Mouse (Mus musculus): ENCODE measurements at regions not wholly inside any gene's neighbourhood (a gene's known extent, or its start where the extent isn't known, plus 50 kb on each side); places are given as distances from the start of the nearest gene placed in this dataset.

DNA sequence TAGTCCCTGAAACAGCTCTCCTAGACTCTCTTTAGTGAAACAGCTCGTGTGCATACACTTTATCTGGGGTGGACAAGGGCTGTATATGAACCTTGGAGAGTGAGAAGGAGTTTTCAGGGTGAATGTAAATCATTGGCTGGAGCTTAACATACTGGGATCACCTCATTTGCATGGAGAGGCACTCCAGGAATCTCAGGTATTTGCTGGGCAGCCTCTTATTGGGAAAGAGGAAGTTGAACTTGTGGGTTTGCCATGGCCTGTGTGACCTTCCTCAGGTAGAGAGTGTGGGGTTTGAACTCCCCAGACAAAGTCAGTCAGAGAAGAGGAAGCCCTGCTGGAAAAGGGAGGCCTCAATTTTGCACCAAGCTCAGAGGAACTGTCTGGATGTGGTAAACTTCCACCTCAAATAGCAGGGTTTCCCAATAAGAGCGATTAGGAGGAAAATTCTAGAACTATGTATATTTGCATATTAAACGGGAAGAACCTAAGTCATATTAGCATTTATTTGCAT lies 177.3 kb downstream of the Ktn1 start:
- TF ChIP-seq CTCF (IDR thresholded peaks at IDR 0.05; ENCODE audit: borderline replicate concordance, insufficient read depth, low read depth, low read length) = no peak
- TF ChIP-seq POLR2A (IDR thresholded peaks at IDR 0.05; ENCODE audit: borderline replicate concordance, insufficient read depth, low read length) = no peak

All from cerebellum, adult 2 months (tissue).